Mouse (Mus musculus): ENCODE results near the gene Slco3a1. TPM values are rescaled to one million over a fixed set of nuclear protein-coding genes. Genes with fewer than 3 reads are reported as not detected.

The Slco3a1 gene
- 25.1 and 27.6 TPM in 2 replicates for polyA plus RNA-seq (2012; rRNA removed)

GRCm38 (mm10) chr7:74554608-74555311 lies at the start of gene Slco3a1:
TSS of gene Slco3a1 (minus strand) at chr7:74554780.

Data from central nervous system, embryonic 18 days (tissue).